Mouse (Mus musculus): ENCODE measurements around the gene Nebl. TPM values are rescaled to one million over a fixed set of nuclear protein-coding genes. Genes with fewer than 3 reads are reported as not detected.

The Nebl gene
- total RNA-seq, 4 experiments from 2014 or later = 0.24 to 2.0 (median 0.92) TPM

DNA sequence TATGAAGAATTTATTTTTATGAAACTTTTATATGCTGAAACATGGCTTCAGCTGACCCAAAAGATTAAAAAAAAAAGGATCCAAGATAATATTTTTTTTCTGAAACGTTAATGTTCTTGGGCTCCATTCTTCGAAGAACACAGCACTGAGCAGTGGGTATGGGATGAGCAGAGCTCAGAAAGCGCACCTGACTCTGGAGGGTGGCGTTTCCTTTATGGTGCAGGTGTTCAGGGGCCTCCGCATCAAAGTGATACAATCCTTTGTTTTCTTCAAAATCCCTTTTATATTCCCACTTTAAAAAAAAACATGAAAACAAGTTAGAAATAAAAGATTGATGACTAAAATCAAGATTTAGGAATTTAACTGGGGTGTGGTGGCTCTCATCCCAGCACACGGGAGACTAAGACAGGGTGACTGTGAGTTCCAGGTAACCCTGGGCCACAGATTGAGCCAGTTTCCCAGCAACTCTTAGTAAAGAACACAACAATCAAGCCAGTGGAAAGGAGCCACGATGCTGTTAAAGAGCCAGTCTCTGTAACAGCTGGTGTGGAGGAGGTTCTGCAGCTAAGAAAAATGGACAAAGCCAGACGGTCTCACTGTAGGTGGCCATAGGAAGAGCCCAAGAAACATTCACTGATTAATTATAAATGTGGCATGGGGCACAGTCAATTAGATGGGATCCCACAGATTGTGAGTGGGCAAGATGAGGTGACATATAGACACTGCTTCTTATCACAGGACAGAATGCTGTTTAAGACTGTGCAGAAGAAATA lies 317.6 kb downstream of the Nebl start:
- no peak for DNase-seq (ENCODE audit: low spot score in 2 of 2)

GRCm38 (mm10) chr2:17409276-17409675 lies 322.0 kb downstream of the Nebl start:
- no peak for DNase-seq (ENCODE audit: low spot score in 2 of 2)

DNA sequence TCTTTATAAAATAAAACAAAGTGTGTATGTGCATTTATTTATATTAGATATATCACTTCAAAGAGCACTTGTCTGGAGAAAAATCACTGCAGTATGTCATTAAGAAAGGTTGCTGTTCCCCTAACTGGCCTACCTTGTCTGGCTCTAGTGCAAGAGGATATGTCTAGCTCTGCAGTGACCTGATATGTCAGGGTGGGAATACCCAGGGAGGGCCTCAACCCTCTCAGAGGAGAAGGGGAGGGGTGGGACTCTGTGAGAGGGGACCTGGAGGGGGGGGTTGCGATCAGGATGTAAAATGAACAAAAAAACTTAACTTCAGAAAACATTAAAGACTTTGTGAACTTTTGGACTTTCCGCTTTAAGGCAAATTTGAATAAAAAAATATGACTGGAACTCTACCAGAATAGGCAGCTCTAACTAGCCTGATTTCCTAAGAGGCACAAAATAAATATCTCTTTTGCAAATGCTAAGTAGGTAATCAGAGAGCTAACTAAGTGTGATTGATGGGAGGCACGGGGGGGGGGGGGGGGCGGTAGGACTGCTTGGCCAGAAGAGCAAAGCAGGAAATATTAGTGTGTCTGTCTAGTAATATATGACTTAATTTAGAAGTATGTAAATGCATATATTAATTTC lies 325.2 kb downstream of the Nebl start:
- DNase-seq (ENCODE audit: low spot score in 2 of 2) = no peak

DNA sequence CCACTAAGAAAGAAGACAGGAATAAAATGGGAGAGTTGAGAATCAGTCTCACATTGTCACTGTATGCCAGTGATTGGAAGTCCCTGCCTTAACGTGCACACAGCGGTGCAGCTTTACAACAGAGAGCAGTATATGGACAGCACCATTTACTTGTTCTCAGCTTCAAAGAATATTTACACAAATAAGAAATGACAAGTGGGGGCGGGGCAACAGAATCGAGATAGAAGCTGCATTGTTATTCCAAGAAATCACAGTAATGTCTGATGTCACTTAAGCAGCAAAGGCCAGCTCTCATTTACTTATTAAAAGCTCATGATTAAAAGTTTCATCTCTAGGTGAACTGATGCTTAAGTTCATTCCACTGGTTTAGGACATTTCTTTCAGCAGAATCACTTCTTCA lies 328.8 kb downstream of the Nebl start:
- DNase-seq (ENCODE audit: low spot score in 2 of 2) = no peak

- no peak for DNase-seq (ENCODE audit: low spot score in 2 of 2)
These were observed 335.0 kb downstream of the Nebl start for GRCm38 (mm10) chr2:17396235-17396634.

GRCm38 (mm10) chr2:17391389-17391788 lies 339.9 kb downstream of the Nebl start:
- DNase-seq (ENCODE audit: low spot score in 2 of 2) = no peak

DNA sequence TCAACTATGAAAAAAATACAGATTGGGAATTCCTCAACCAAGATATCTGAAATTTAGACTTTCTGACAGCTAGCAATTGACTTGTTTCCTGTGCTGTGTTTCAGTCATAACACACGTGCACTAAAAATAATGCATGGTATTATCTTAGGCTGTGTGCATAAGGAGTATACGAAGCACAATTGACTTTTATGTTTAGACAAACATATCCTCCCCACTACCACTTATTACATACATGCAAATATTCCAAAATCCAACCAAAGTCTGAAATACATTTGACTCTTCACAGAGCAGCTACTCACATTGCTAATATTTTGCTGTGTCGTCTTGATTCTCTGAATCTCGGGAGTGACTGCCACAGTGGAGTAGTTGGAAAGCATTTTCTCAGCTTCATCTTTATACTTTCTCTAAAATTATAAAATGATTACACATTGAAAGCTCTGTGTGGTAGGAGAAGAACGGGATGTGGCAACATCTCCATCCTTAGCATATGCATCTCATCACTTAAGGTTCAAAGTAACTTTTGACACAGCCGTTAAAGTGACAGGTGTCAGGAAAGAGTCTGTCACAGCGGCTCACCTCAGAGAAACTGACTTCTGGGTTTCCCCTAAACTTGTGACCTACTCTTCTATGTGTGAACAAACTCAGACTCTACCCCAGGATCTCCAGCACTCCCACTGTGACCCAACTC lies 340.6 kb downstream of the Nebl start:
- DNase-seq (ENCODE audit: low spot score in 2 of 2) = no peak

DNA sequence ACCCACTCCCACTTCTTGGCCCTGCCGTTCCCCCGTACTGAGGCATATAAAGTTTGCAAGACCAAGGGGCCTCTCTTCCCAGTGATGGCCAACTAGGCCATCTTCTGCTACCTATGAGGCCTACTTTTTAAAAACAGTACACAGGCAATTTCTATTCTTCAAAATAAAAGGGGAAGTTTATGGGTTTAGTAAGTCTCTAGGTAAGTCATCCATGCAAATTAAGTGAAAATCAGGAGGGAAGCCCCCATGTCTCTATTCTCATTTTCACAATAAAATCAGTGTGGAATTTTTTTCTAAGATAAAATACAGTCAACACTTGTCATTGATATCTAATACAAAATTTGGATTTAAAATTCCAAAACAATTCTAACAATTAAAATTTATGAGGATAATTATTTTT lies 341.4 kb downstream of the Nebl start:
- no peak for DNase-seq (ENCODE audit: low spot score in 2 of 2)

DNA sequence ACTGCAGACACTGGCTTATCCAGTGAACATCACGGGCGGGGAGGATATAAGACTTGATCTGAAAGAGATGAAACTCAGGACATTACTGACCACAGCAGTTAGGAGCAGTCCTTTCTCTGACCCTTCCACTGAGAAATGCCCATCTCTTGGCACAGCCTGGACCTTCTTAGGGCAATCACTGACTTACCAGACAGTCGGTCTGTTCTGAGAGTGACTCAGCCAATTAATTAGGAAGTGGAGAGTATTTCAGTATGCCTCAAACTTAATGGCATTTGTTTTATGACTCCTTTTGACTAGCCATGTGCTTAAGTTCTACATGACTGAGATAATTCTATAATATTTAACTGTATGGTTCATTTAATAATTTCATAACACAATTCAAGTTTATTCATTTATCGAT lies 341.9 kb downstream of the Nebl start:
- DNase-seq (ENCODE audit: low spot score in 2 of 2) = no peak

- DNase-seq (ENCODE audit: low spot score in 2 of 2) = no peak
These were observed 349.0 kb downstream of the Nebl start for GRCm38 (mm10) chr2:17382227-17382626.

DNA sequence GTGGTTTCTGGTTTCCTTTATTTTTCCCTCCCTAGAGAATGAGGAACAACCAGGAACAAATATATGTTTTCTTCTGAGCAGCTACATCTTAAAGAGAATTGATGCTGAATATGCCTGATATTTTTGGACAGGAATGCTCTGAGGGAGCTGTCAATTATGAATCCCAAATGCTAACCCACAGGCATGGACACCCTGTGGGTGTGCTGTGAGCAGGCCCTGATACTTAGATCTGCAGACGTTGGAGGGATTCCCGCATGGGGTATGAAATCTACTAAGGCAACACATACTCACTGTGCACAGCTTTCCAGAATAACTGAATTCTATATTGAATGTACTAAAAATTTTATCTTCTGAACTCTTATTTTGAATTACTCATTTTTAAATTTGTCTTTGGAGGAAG lies 355.3 kb downstream of the Nebl start:
- DNase-seq (ENCODE audit: low spot score in 2 of 2) = no peak

DNA sequence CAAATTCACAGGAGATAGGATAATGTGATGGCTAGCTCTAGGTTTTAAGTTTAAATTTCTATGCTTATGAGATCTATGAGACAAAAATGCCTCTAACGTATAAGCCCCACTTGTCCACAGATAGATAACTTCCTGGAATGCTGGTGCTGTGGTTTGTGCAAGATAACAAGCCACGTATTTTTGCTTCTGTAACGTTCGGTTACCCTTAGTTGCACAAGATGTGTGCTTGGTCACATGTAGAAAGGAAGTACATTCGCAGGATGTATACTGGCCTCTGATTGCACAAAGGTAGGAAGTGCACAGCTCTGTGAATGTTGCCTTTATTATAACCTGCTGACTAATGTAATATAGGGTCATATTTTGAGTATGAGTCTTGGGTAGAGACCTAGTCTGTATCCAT lies 365.6 kb downstream of the Nebl start:
- no peak for DNase-seq (ENCODE audit: low spot score in 2 of 2)

DNA sequence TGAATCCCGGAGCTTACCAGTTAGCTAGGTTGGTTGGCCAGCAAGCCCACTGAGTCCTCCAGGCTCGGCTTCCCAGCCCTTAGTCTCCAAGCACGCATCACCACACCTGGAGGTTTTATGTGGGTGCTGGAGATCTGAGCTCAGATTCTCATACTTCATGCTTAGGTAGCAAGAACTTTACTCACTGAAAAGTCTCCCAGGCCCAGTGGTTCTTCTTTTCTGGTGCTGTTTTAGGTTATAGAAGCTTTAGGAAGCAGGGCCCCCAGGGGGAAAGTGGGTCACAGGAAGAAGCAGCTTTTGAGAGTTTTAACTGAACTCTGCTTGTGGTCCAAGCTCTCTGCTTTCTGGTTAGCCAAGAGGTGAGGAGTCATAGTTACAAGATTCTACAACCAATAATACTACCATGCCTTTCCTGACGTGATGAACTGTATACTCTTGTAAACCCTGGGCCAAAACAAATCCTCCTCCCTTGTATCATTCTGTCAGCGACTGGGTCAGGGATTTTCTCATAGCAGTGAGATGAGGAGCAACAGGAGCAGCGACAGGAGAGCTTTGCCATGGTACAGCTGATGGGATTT lies 366.2 kb downstream of the Nebl start:
- no peak for DNase-seq (ENCODE audit: low spot score in 2 of 2)

DNA sequence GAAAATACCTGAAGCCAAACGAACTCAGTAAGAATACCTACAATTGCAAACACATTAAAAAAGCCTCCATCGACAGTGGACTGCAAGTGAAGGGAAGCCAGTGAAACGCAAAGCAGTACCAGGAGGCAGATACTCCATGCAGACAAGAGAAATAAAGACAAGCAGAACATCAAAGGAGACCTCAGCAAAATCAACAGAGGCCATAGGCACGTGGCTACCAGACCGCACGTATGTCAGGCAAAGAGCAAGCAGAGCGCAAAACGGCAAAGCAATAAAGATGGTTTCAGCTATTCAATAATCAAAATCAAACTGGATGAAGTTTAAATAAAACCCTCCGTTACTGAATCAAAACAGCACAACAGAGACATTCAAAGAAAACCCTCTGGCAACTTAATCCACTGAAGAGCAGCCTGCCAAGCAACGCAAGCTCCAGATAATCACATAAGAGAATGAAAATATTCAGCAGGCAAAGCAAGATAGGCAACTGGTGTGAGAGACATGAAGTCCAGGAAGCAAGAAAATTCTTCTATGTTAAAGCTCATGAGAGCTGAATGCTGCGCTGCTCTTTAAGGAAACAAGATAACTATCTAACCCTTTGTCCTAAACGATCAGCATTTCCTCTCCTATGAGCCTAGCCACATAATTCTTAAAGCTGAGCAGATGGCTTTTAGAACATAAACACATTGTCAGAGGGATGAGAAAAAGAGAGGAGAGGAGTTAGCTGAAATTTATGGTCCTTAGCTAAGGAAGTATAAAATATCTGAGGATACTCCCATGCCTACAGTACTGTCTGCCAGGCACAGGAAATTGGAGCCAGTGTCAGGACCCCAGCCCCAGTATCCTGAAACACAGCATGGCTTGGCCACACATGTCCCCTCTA lies 367.7 kb downstream of the Nebl start:
- no peak for DNase-seq (ENCODE audit: low spot score in 2 of 2)

GRCm38 (mm10) chr2:17362181-17362580 lies 369.1 kb downstream of the Nebl start:
- no peak for DNase-seq (ENCODE audit: low spot score in 2 of 2)

GRCm38 (mm10) chr2:17344643-17345042 lies 386.6 kb downstream of the Nebl start:
- no peak for DNase-seq (ENCODE audit: low spot score in 2 of 2)

DNA sequence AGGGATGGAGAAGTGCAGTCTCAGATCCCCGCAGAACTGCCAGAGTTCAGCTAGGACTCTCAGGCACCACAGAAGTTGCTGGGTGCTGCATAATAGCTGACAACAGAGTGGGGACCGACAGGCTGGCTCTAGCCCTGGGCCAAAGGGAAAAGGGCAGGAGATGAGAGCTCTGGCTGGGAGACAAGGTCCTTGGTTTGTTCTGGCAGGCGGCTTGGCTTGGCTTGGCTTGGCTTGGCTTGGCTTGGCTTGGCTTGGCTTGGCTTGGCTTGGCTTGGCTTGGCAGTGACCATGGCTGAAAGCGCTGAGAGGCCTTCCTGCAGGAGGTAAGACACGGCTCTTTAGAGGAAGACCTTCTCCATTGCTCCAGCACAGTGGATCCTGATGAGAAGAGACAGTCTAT lies 395.8 kb downstream of the Nebl start:
- DNase-seq (ENCODE audit: low spot score in 2 of 2) = peak; percentile 11 to 22

GRCm38 (mm10) chr2:17326590-17326989 lies 404.7 kb downstream of the Nebl start:
- no peak for DNase-seq (ENCODE audit: low spot score in 2 of 2)

GRCm38 (mm10) chr2:17316850-17317249 lies 414.4 kb downstream of the Nebl start:
- DNase-seq (ENCODE audit: low spot score in 2 of 2) = peak; percentile 17 to 22

GRCm38 (mm10) chr2:17301379-17301778 lies 429.9 kb downstream of the Nebl start:
- DNase-seq (ENCODE audit: low spot score in 2 of 2) = no peak

DNA sequence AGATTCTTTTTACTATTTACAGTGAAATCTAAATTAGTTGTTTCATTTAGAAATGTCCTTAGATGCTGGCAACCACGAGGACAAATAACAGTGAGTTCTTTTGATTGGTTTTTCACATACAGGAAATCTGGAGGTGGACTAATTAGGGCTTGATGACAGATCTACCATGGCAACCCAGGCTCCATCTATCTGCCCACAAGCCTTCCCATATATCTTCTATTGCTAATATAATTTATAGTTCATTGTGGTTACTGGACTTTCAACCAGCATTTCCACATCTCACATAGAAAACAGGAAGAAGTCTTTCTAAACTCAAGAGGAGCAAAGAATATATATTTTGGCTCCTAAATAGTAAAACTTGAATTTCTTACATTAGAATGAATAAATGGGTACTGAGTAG lies 433.8 kb downstream of the Nebl start:
- no peak for DNase-seq (ENCODE audit: low spot score in 2 of 2)

Data from gastrocnemius, adult 8-10 months (tissue).